ENCODE assay signal across 7 mouse cellular contexts in genomic region chr1:131828297-131829126, GRCm38 (mm10). TPM values are rescaled to one million over a fixed set of nuclear protein-coding genes. Genes with fewer than 3 reads are reported as not detected.
DNase-seq lines count a peak whose midpoint lies in the region; ATAC-seq and TF ChIP-seq lines count a peak whose summit lies in the region.

No protein-coding gene starts in this region.

- peak overlapping the region; percentile 86 for H3K27ac ChIP-seq in embryonic facial prominence, embryonic 12.5 days
- H3K27ac ChIP-seq in hindbrain, postnatal 0 days = peak overlapping the region; percentile 93
- peak overlapping the region; percentile 81 for H3K27ac ChIP-seq in testis, adult 2 months (ENCODE audit: control insufficient read depth, insufficient read depth, low read depth, low read length)

- WGBS in embryonic facial prominence, embryonic 12.5 days = 1% methylated on average over 21 of the region's 22 CpGs
- WGBS in hindbrain, postnatal 0 days = 1% methylated on average over 17 of the region's 22 CpGs

- TF ChIP-seq CTCF in hindbrain, postnatal 0 days (IDR thresholded peaks at IDR 0.05; ENCODE audit: low read depth) = no peak
- no peak for TF ChIP-seq CTCF in testis, adult 2 months (IDR thresholded peaks at IDR 0.05; ENCODE audit: control insufficient read depth, insufficient read depth, insufficient replicate concordance, low read depth, low read length)

- H3K36me3 ChIP-seq in megakaryocyte, embryonic 14.5 days (replicated peaks; ENCODE audit: low read length) = peaks cover 40% of the 10 kb centered on the region
- peaks cover 18% of the 10 kb centered on the region for H3K36me3 ChIP-seq in embryonic facial prominence, embryonic 12.5 days
- no peaks in the 10 kb centered on the region for H3K36me3 ChIP-seq in hindbrain, postnatal 0 days (ENCODE audit: insufficient read depth, low read length)
- H3K36me3 ChIP-seq in testis, adult 2 months (ENCODE audit: control insufficient read depth, insufficient read depth, low read length) = no peaks in the 10 kb centered on the region

- peak overlapping the region; percentile 78 for H3K9ac ChIP-seq in embryonic facial prominence, embryonic 12.5 days
- peak overlapping the region; percentile 93 for H3K9ac ChIP-seq in hindbrain, postnatal 0 days (replicated peaks; ENCODE audit: low read length)

- peaks cover 8% of the 10 kb centered on the region for H3K27me3 ChIP-seq in megakaryocyte, embryonic 14.5 days (replicated peaks)
- no peaks in the 10 kb centered on the region for H3K27me3 ChIP-seq in embryonic facial prominence, embryonic 12.5 days
- no peaks in the 10 kb centered on the region for H3K27me3 ChIP-seq in hindbrain, postnatal 0 days (ENCODE audit: insufficient read depth, low read length)
- no peaks in the 10 kb centered on the region for H3K27me3 ChIP-seq in testis, adult 2 months (ENCODE audit: control insufficient read depth, insufficient read depth, low read length)

- H3K4me2 ChIP-seq in embryonic facial prominence, embryonic 12.5 days (replicated peaks) = peak overlapping the region; percentile 62
- H3K4me2 ChIP-seq in hindbrain, postnatal 0 days (ENCODE audit: low read depth, low read length) = peak overlapping the region; percentile 71

- peak overlapping the region; percentile 95 for H3K4me3 ChIP-seq in megakaryocyte, embryonic 14.5 days (replicated peaks)
- peak overlapping the region; percentile 71 for H3K4me3 ChIP-seq in embryonic facial prominence, embryonic 12.5 days
- peak overlapping the region; percentile 86 for H3K4me3 ChIP-seq in hindbrain, postnatal 0 days (ENCODE audit: low read length)
- H3K4me3 ChIP-seq in testis, adult 2 months (ENCODE audit: control insufficient read depth, low read depth, low read length) = peak overlapping the region; percentile 97

- 0 out of 2 replicates have a peak, but pooled peaks have one; percentile 13 for TF ChIP-seq POLR2A in testis, adult 2 months (IDR thresholded peaks at IDR 0.05; ENCODE audit: control insufficient read depth, low read depth, low read length)

- peaks cover 62% of the 10 kb centered on the region for H3K4me1 ChIP-seq in megakaryocyte, embryonic 14.5 days
- H3K4me1 ChIP-seq in embryonic facial prominence, embryonic 12.5 days = peaks cover 26% of the 10 kb centered on the region
- peaks cover 24% of the 10 kb centered on the region for H3K4me1 ChIP-seq in hindbrain, postnatal 0 days (ENCODE audit: insufficient read depth, low read length)
- peaks cover 15% of the 10 kb centered on the region for H3K4me1 ChIP-seq in testis, adult 2 months (ENCODE audit: control insufficient read depth, insufficient read depth, low read length)

- no peak for ATAC-seq in megakaryocyte, adult 5-6 weeks (ENCODE audit: poor library complexity, severe bottlenecking)
- ATAC-seq in embryonic facial prominence, embryonic 12.5 days (ENCODE audit: insufficient number of reproducible peaks, insufficient read depth, low FRiP score, low TSS enrichment) = peak; percentile 52
- peak; percentile 58 for ATAC-seq in hindbrain, postnatal 0 days

- no peaks in the 10 kb centered on the region for H3K9me3 ChIP-seq in megakaryocyte, embryonic 14.5 days
- no peaks in the 10 kb centered on the region for H3K9me3 ChIP-seq in embryonic facial prominence, embryonic 12.5 days
- no peaks in the 10 kb centered on the region for H3K9me3 ChIP-seq in hindbrain, postnatal 0 days (ENCODE audit: low read length)

- peak; percentile 33 for DNase-seq in T-cell, adult 2 months (ENCODE audit: low spot score)
- peak; percentile 49 for DNase-seq in hindbrain, postnatal 0 days (ENCODE audit: low spot score)
- peak; percentile 28 for DNase-seq in lung, postnatal 14 days

RNA-seq across cellular contexts. Expression of gene Slc41a1, which starts 1.2 kb away (rescaled TPM):
- polyA plus RNA-seq in megakaryocyte, embryonic 14.5 days (2012; ENCODE audit: insufficient read depth, low replicate concordance) = 8.1 and 16.5 TPM in 2 replicates
- 3.4 and 7.8 TPM in 2 replicates for total RNA-seq in megakaryocyte, adult 5-6 weeks (2015)
- 3.1 and 5.3 TPM in 2 replicates for total RNA-seq in megakaryocyte, adult 5-6 weeks (2017)
- polyA plus RNA-seq in embryonic facial prominence, embryonic 12.5 days (2016; fragmentation: Nextera tagmentation; extraction: Ambion mirVana) = 13.9 and 15.1 TPM in 2 replicates
- 41.4 and 48.0 TPM in 2 replicates for total RNA-seq in hindbrain, postnatal 0 days (2014; rRNA removed)
- 20.9 and 23.6 TPM in 2 replicates for polyA plus RNA-seq in hindbrain, postnatal 0 days (2015; fragmentation: Nextera tagmentation; extraction: Ambion mirVana)
- polyA plus RNA-seq in testis, adult 2 months (2012; rRNA removed) = 17.3 and 18.8 TPM in 2 replicates

RNA-seq across cellular contexts. Expression of gene Pm20d1, which starts 31.3 kb away (rescaled TPM):
- not detected in 2 replicates for polyA plus RNA-seq in megakaryocyte, embryonic 14.5 days (2012; ENCODE audit: insufficient read depth, low replicate concordance)
- 0.07 TPM in 1 of 2 replicates, not detected in the other for total RNA-seq in megakaryocyte, adult 5-6 weeks (2015)
- total RNA-seq in megakaryocyte, adult 5-6 weeks (2017) = not detected in 2 replicates
- 0.24 and 0.32 TPM in 2 replicates for polyA plus RNA-seq in embryonic facial prominence, embryonic 12.5 days (2016; fragmentation: Nextera tagmentation; extraction: Ambion mirVana)
- 0.04 and 0.63 TPM in 2 replicates for total RNA-seq in hindbrain, postnatal 0 days (2014; rRNA removed)
- 0.54 and 0.60 TPM in 2 replicates for polyA plus RNA-seq in hindbrain, postnatal 0 days (2015; fragmentation: Nextera tagmentation; extraction: Ambion mirVana)
- polyA plus RNA-seq in testis, adult 2 months (2012; rRNA removed) = 0.28 and 0.31 TPM in 2 replicates

RNA-seq across cellular contexts. Expression of gene Rab29, which starts 38.5 kb away (rescaled TPM):
- 8.8 TPM in 1 of 2 replicates, not detected in the other for polyA plus RNA-seq in megakaryocyte, embryonic 14.5 days (2012; ENCODE audit: insufficient read depth, low replicate concordance)
- total RNA-seq in megakaryocyte, adult 5-6 weeks (2015) = 45.3 and 48.4 TPM in 2 replicates
- total RNA-seq in megakaryocyte, adult 5-6 weeks (2017) = 31.1 and 33.4 TPM in 2 replicates
- 18.7 and 18.9 TPM in 2 replicates for polyA plus RNA-seq in embryonic facial prominence, embryonic 12.5 days (2016; fragmentation: Nextera tagmentation; extraction: Ambion mirVana)
- 6.4 and 15.1 TPM in 2 replicates for total RNA-seq in hindbrain, postnatal 0 days (2014; rRNA removed)
- polyA plus RNA-seq in hindbrain, postnatal 0 days (2015; fragmentation: Nextera tagmentation; extraction: Ambion mirVana) = 8.9 and 10.9 TPM in 2 replicates
- 2.6 and 3.0 TPM in 2 replicates for polyA plus RNA-seq in testis, adult 2 months (2012; rRNA removed)
